Mouse (Mus musculus): ENCODE data around the gene Kcnq2. TPM values are rescaled to one million over a fixed set of nuclear protein-coding genes. Genes with fewer than 3 reads are reported as not detected.

The Kcnq2 gene
- total and polyA plus RNA-seq, 2 experiments from 2014 or later: 0.04 TPM; not detected in 1

- no peaks in the 10 kb centered on the region for H3K9me3 ChIP-seq (replicated peaks; ENCODE audit: control insufficient read depth, low read length)
- TF ChIP-seq EP300 (IDR thresholded peaks at IDR 0.05; ENCODE audit: low read depth): no peak
- TF ChIP-seq CTCF (IDR thresholded peaks at IDR 0.05; ENCODE audit: low read depth): no peak
- no peak for DNase-seq (ENCODE audit: low spot score)
- no peaks in the 10 kb centered on the region for H3K4me1 ChIP-seq (ENCODE audit: control insufficient read depth, insufficient read depth)
- no peaks in the 10 kb centered on the region for H3K36me3 ChIP-seq (replicated peaks; ENCODE audit: control insufficient read depth, insufficient read depth, low read length)
- 71% methylated on average over 5 of the region's 5 CpGs for WGBS
- H3K27me3 ChIP-seq (ENCODE audit: control insufficient read depth, insufficient read depth, low read length): 0 out of 2 replicates have a peak, but pooled peaks cover 11% of the 10 kb centered on the region
- no peak overlapping the region for H3K9ac ChIP-seq (replicated peaks; ENCODE audit: low read depth, low read length)
- no peak overlapping the region for H3K4me2 ChIP-seq (ENCODE audit: low read depth, low read length)
- H3K27ac ChIP-seq (ENCODE audit: low read depth): no peak overlapping the region
- ATAC-seq (ENCODE audit: insufficient read depth, low read depth): no peak
- no peak overlapping the region for H3K4me3 ChIP-seq (ENCODE audit: low read depth, low read length)
These were observed 66.6 kb downstream of the Kcnq2 start for GRCm38 (mm10) chr2:181068499-181068898.

- Histone ChIP-seq H3K4me2 (ENCODE audit: low read depth, low read length) (no peak overlapping the region), H3K9ac (replicated peaks; ENCODE audit: low read depth, low read length) (no peak overlapping the region), H3K27me3 (ENCODE audit: control insufficient read depth, insufficient read depth, low read length) (peaks cover 11% of the 10 kb centered on the region; the same call in 1 of the 2 replicates), H3K4me1 (ENCODE audit: control insufficient read depth, insufficient read depth) (no peaks in the 10 kb centered on the region), H3K36me3 (replicated peaks; ENCODE audit: control insufficient read depth, insufficient read depth, low read length) (no peaks in the 10 kb centered on the region), H3K27ac (ENCODE audit: low read depth) (no peak overlapping the region), H3K4me3 (ENCODE audit: low read depth, low read length) (no peak overlapping the region), H3K9me3 (replicated peaks; ENCODE audit: control insufficient read depth, low read length) (no peaks in the 10 kb centered on the region)
- 39% methylated on average over 4 of the region's 4 CpGs for WGBS
- ATAC-seq (ENCODE audit: insufficient read depth, low read depth) (no peak), DNase-seq (ENCODE audit: low spot score) (no peak)
- TF ChIP-seq EP300 (IDR thresholded peaks at IDR 0.05; ENCODE audit: low read depth): no peak
- TF ChIP-seq CTCF (IDR thresholded peaks at IDR 0.05; ENCODE audit: low read depth): no peak
These were observed 69.3 kb downstream of the Kcnq2 start for GRCm38 (mm10) chr2:181065827-181066226.

- Histone ChIP-seq H3K4me2 (ENCODE audit: low read depth, low read length) (no peak overlapping the region), H3K27me3 (ENCODE audit: control insufficient read depth, insufficient read depth, low read length) (peaks cover 19% of the 10 kb centered on the region), H3K9me3 (replicated peaks; ENCODE audit: control insufficient read depth, low read length) (no peaks in the 10 kb centered on the region), H3K9ac (replicated peaks; ENCODE audit: low read depth, low read length) (no peak overlapping the region), H3K27ac (ENCODE audit: low read depth) (no peak overlapping the region), H3K36me3 (replicated peaks; ENCODE audit: control insufficient read depth, insufficient read depth, low read length) (no peaks in the 10 kb centered on the region), H3K4me1 (ENCODE audit: control insufficient read depth, insufficient read depth) (no peaks in the 10 kb centered on the region), H3K4me3 (ENCODE audit: low read depth, low read length) (no peak overlapping the region)
- DNase-seq (ENCODE audit: low spot score) (peak; percentile 50), ATAC-seq (ENCODE audit: insufficient read depth, low read depth) (peak; percentile 30; the same call in 1 of the 2 replicates)
- 21% methylated on average over 5 of the region's 5 CpGs for WGBS
- TF ChIP-seq CTCF (IDR thresholded peaks at IDR 0.05; ENCODE audit: low read depth) (peak; percentile 88), EP300 (IDR thresholded peaks at IDR 0.05; ENCODE audit: low read depth) (no peak)
These were observed 75.0 kb downstream of the Kcnq2 start for GRCm38 (mm10) chr2:181060127-181060526.

GRCm38 (mm10) chr2:181058193-181058592 lies 76.9 kb downstream of the Kcnq2 start:
- Histone ChIP-seq H3K27ac (ENCODE audit: low read depth) (no peak overlapping the region), H3K9ac (replicated peaks; ENCODE audit: low read depth, low read length) (no peak overlapping the region), H3K27me3 (ENCODE audit: control insufficient read depth, insufficient read depth, low read length) (peaks cover 22% of the 10 kb centered on the region), H3K4me1 (ENCODE audit: control insufficient read depth, insufficient read depth) (no peaks in the 10 kb centered on the region), H3K4me2 (ENCODE audit: low read depth, low read length) (no peak overlapping the region), H3K36me3 (replicated peaks; ENCODE audit: control insufficient read depth, insufficient read depth, low read length) (no peaks in the 10 kb centered on the region), H3K9me3 (replicated peaks; ENCODE audit: control insufficient read depth, low read length) (no peaks in the 10 kb centered on the region), H3K4me3 (ENCODE audit: low read depth, low read length) (no peak overlapping the region)
- DNase-seq (ENCODE audit: low spot score): no peak
- WGBS: 32% methylated on average over 3 of the region's 3 CpGs
- TF ChIP-seq CTCF (IDR thresholded peaks at IDR 0.05; ENCODE audit: low read depth) (no peak), EP300 (IDR thresholded peaks at IDR 0.05; ENCODE audit: low read depth) (no peak)
- ATAC-seq (ENCODE audit: insufficient read depth, low read depth): no peak

- H3K9me3 ChIP-seq (replicated peaks; ENCODE audit: control insufficient read depth, low read length): no peaks in the 10 kb centered on the region
- ATAC-seq (ENCODE audit: insufficient read depth, low read depth): no peak
- no peak overlapping the region for H3K27ac ChIP-seq (ENCODE audit: low read depth)
- H3K27me3 ChIP-seq (ENCODE audit: control insufficient read depth, insufficient read depth, low read length): peaks cover 20% of the 10 kb centered on the region
- H3K4me2 ChIP-seq (ENCODE audit: low read depth, low read length): no peak overlapping the region
- H3K9ac ChIP-seq (replicated peaks; ENCODE audit: low read depth, low read length): no peak overlapping the region
- DNase-seq (ENCODE audit: low spot score): no peak
- WGBS: 40% methylated on average over 8 of the region's 8 CpGs
- H3K36me3 ChIP-seq (replicated peaks; ENCODE audit: control insufficient read depth, insufficient read depth, low read length): no peaks in the 10 kb centered on the region
- no peaks in the 10 kb centered on the region for H3K4me1 ChIP-seq (ENCODE audit: control insufficient read depth, insufficient read depth)
- no peak for TF ChIP-seq CTCF (IDR thresholded peaks at IDR 0.05; ENCODE audit: low read depth)
- no peak for TF ChIP-seq EP300 (IDR thresholded peaks at IDR 0.05; ENCODE audit: low read depth)
- no peak overlapping the region for H3K4me3 ChIP-seq (ENCODE audit: low read depth, low read length)
These were observed 77.8 kb downstream of the Kcnq2 start for GRCm38 (mm10) chr2:181057341-181057740.

GRCm38 (mm10) chr2:181052171-181052570 lies 82.9 kb downstream of the Kcnq2 start:
- TF ChIP-seq CTCF (IDR thresholded peaks at IDR 0.05; ENCODE audit: low read depth): no peak
- TF ChIP-seq EP300 (IDR thresholded peaks at IDR 0.05; ENCODE audit: low read depth): no peak
- Histone ChIP-seq H3K4me2 (ENCODE audit: low read depth, low read length) (no peak overlapping the region), H3K36me3 (replicated peaks; ENCODE audit: control insufficient read depth, insufficient read depth, low read length) (no peaks in the 10 kb centered on the region), H3K4me3 (ENCODE audit: low read depth, low read length) (no peak overlapping the region), H3K27me3 (ENCODE audit: control insufficient read depth, insufficient read depth, low read length) (peaks cover 34% of the 10 kb centered on the region), H3K4me1 (ENCODE audit: control insufficient read depth, insufficient read depth) (no peaks in the 10 kb centered on the region), H3K9ac (replicated peaks; ENCODE audit: low read depth, low read length) (no peak overlapping the region), H3K9me3 (replicated peaks; ENCODE audit: control insufficient read depth, low read length) (no peaks in the 10 kb centered on the region), H3K27ac (ENCODE audit: low read depth) (no peak overlapping the region)
- WGBS: 94% methylated on average over 1 of the region's 1 CpGs
- ATAC-seq (ENCODE audit: insufficient read depth, low read depth) (no peak), DNase-seq (ENCODE audit: low spot score) (no peak)

All from heart, postnatal 0 days (tissue).